28 mouse cellular contexts compared by ENCODE assay signal in the genomic region with DNA sequence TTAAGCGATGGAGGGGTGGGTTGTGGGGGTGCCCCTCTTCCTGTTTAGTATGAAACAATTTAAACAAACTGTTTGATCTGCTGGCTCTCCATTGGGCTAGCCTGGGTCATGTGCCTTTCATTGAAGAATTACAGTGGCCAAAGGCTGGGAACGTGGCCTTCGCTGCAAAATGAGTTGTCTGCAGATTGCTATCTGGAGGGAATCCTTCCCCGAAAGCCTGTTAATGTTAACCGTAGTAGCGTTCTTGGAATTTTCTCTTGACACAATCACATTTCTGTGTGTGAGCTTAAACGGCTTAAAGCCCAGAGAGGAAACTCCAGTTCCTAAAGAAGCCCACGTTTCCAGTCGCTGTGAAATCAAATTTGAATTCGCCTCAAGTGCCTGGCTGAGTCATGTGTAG. TPM values are rescaled to one million over a fixed set of nuclear protein-coding genes. Genes with fewer than 3 reads are reported as not detected.
DNase-seq lines count a peak whose midpoint lies in the region; ATAC-seq and TF ChIP-seq lines count a peak whose summit lies in the region.
"Had no signal": no experiment of that assay in that cellular context is flagged by ENCODE, and none has a peak within 500 bp of the region (broad histone marks: within the 10 kb centered on the region; RNA-seq: fewer than 3 reads in every experiment).

No protein-coding gene starts in this region.

- H3K4me1 ChIP-seq in heart, embryonic 10.5 days, result no peaks in the 10 kb centered on the region
- no peaks in the 10 kb centered on the region; a peak in 1 of 4 replicates for H3K4me1 ChIP-seq in ES-E14 (ENCODE audit: control insufficient read depth in 2 of 2, insufficient read depth in 2 of 2, low read length in 2 of 2, poor library complexity in 1 of 2)
- no peaks in the 10 kb centered on the region for H3K4me1 ChIP-seq in hindbrain, embryonic 16.5 days (ENCODE audit: control insufficient read depth, insufficient read depth, low read depth, low read length)
- H3K4me1 ChIP-seq: forebrain, embryonic 13.5 days; heart, embryonic 13.5 days; neural tube, embryonic 12.5 days had no signal

- WGBS in heart, embryonic 10.5 days, result 71% methylated on average over 10 of the region's 10 CpGs
- WGBS in hindbrain, embryonic 16.5 days, result 82% methylated on average over 10 of the region's 10 CpGs

- no peaks in the 10 kb centered on the region for H3K27me3 ChIP-seq in heart, embryonic 10.5 days (ENCODE audit: insufficient read depth, poor library complexity, severe bottlenecking)
- H3K27me3 ChIP-seq in hindbrain, embryonic 16.5 days (replicated peaks; ENCODE audit: control insufficient read depth, insufficient read depth, low read length), result no peaks in the 10 kb centered on the region
- H3K27me3 ChIP-seq: forebrain, embryonic 13.5 days; heart, embryonic 13.5 days; neural tube, embryonic 12.5 days had no signal

- DNase-seq in heart, adult 11 months, result peak; percentile 61
- DNase-seq in heart, embryonic 10.5 days (ENCODE audit: low spot score), result no peak
- no peak for DNase-seq in ES-E14 (ENCODE audit: low read depth, low spot score)
- DNase-seq in induced T-regulatory cell, adult 2 months (ENCODE audit: low read depth), result peak; percentile 38
- DNase-seq in thymus, postnatal 36 days, result peak; percentile 30 to 39
- no peak for DNase-seq in gastrocnemius, adult 8-10 months (ENCODE audit: low spot score in 2 of 2)
- no peak for DNase-seq in ovary, postnatal 10 days (ENCODE audit: low spot score)
- DNase-seq: adrenal gland, adult 2 months; adrenal gland, postnatal 36 days; cerebellum, adult 11 months; cerebellum, adult 9-10 months; cerebellum, postnatal 36 days; gastrocnemius, postnatal 36 days; heart, adult 2 months; heart, postnatal 10 days; kidney, postnatal 14 days; layer of hippocampus, adult 9-11 months; liver; lung, embryonic 14.5 days had no signal

- in situ Hi-C loops in ES-E14 (cut with MboI; ENCODE audit: low sequenced_read_pairs in 2 of 2, unreplicated experiment in 2 of 2), result no loop called here

- no peaks in the 10 kb centered on the region for H3K9me3 ChIP-seq in heart, embryonic 10.5 days
- no peaks in the 10 kb centered on the region for H3K9me3 ChIP-seq in ES-E14 (ENCODE audit: control insufficient read depth, insufficient read depth, low read depth, low read length)
- H3K9me3 ChIP-seq in hindbrain, embryonic 16.5 days (ENCODE audit: control insufficient read depth, low read length), result no peaks in the 10 kb centered on the region
- H3K9me3 ChIP-seq: forebrain, embryonic 13.5 days; heart, embryonic 13.5 days; neural tube, embryonic 12.5 days had no signal

- H3K4me2 ChIP-seq in hindbrain, embryonic 16.5 days (ENCODE audit: low read length), result no peak overlapping the region
- H3K4me2 ChIP-seq: forebrain, embryonic 13.5 days; heart, embryonic 13.5 days; hindbrain, embryonic 14.5 days; lung, embryonic 14.5 days; midbrain, embryonic 11.5 days; neural tube, embryonic 12.5 days had no signal

- no peak for ATAC-seq in hindbrain, embryonic 16.5 days
- ATAC-seq: forebrain, embryonic 13.5 days; intestine, embryonic 16.5 days had no signal

- H3K27ac ChIP-seq in heart, embryonic 10.5 days, result no peak overlapping the region
- no peak overlapping the region for H3K27ac ChIP-seq in ES-E14 (ENCODE audit: insufficient read depth, low read depth, low read length, poor library complexity, severe bottlenecking)
- no peak overlapping the region for H3K27ac ChIP-seq in hindbrain, embryonic 16.5 days (ENCODE audit: low read depth, low read length)
- H3K27ac ChIP-seq: forebrain, embryonic 13.5 days; heart, adult 2 months; heart, embryonic 13.5 days; hindbrain, embryonic 14.5 days; liver, embryonic 14.5 days; neural tube, embryonic 12.5 days had no signal

- H3K36me3 ChIP-seq in heart, embryonic 10.5 days, result no peaks in the 10 kb centered on the region
- H3K36me3 ChIP-seq in ES-E14 (ENCODE audit: control insufficient read depth, insufficient read depth, low read length, poor library complexity, severe bottlenecking), result no peaks in the 10 kb centered on the region
- H3K36me3 ChIP-seq in hindbrain, embryonic 16.5 days (ENCODE audit: control insufficient read depth, insufficient read depth, low read length), result no peaks in the 10 kb centered on the region
- H3K36me3 ChIP-seq: heart, embryonic 13.5 days; neural tube, embryonic 12.5 days had no signal

- peak overlapping the region; percentile 32; the same call in 1 of the 2 replicates for H3K9ac ChIP-seq in ES-E14 (ENCODE audit: insufficient read depth, low read depth, low read length, poor library complexity, severe bottlenecking)
- H3K9ac ChIP-seq in hindbrain, embryonic 16.5 days (ENCODE audit: low read depth, low read length), result no peak overlapping the region
- H3K9ac ChIP-seq: forebrain, embryonic 13.5 days; heart, embryonic 13.5 days; hindbrain, embryonic 14.5 days; liver, embryonic 14.5 days; lung, embryonic 14.5 days; neural tube, embryonic 12.5 days had no signal

- no peak overlapping the region for H3K4me3 ChIP-seq in heart, embryonic 10.5 days
- H3K4me3 ChIP-seq in ES-E14 (ENCODE audit: insufficient read depth in 1 of 2, low read depth in 1 of 2, low read length in 2 of 2, poor library complexity in 1 of 2, severe bottlenecking in 1 of 2), result no peak overlapping the region
- no peak overlapping the region for H3K4me3 ChIP-seq in hindbrain, embryonic 16.5 days (ENCODE audit: low read length)
- H3K4me3 ChIP-seq: forebrain, embryonic 13.5 days; heart, adult 2 months; heart, embryonic 13.5 days; myocyte; neural tube, embryonic 12.5 days had no signal

TF ChIP-seq in ES-E14, 5 proteins besides CTCF, POLR2A, EP300 and RAD21:
- TF ChIP-seq CHD2 (IDR thresholded peaks at IDR 0.05; ENCODE audit: low read depth, low read length), result no peak
- TF ChIP-seq MAFK (IDR thresholded peaks at IDR 0.05; ENCODE audit: insufficient read depth, low read depth, low read length), result no peak
- TF ChIP-seq ZNF384 (IDR thresholded peaks at IDR 0.05; ENCODE audit: low read depth, low read length), result no peak
- no peak for TF ChIP-seq HCFC1 (IDR thresholded peaks at IDR 0.05; ENCODE audit: borderline replicate concordance, insufficient read depth, low read length)
- no peak for TF ChIP-seq ZC3H11A (IDR thresholded peaks at IDR 0.05; ENCODE audit: borderline replicate concordance, low read depth, low read length)

RNA-seq across cellular contexts. Expression of a gene that starts 11.9 kb away (rescaled TPM):
- 405 and 415 TPM in 2 replicates for polyA plus RNA-seq in heart, embryonic 10.5 days (2016; fragmentation: Nextera tagmentation; extraction: Ambion mirVana)
- 285 and 344 TPM in 2 replicates for total RNA-seq in ES-E14 (2012; rRNA removed)
- 100 to 1,000 TPM; 504 to 612 (median 591) TPM for total RNA-seq in gastrocnemius, adult 8-10 months (2022)
- polyA plus RNA-seq in hindbrain, embryonic 16.5 days (2015; fragmentation: Nextera tagmentation; extraction: Ambion mirVana), result 495 and 497 TPM in 2 replicates

RNA-seq across cellular contexts. Expression of a gene that starts 16.9 kb away (rescaled TPM):
- polyA plus RNA-seq in heart, embryonic 10.5 days (2016; fragmentation: Nextera tagmentation; extraction: Ambion mirVana), result 33.6 and 35.3 TPM in 2 replicates
- total RNA-seq in ES-E14 (2012; rRNA removed), result 22.0 and 26.1 TPM in 2 replicates
- total RNA-seq in gastrocnemius, adult 8-10 months (2022), result 10 to 100 TPM; 19.5 to 28.2 (median 20.1) TPM
- 46.5 and 52.2 TPM in 2 replicates for polyA plus RNA-seq in hindbrain, embryonic 16.5 days (2015; fragmentation: Nextera tagmentation; extraction: Ambion mirVana)

RNA-seq across cellular contexts. Expression of a gene that starts 53.8 kb away (rescaled TPM):
- 16.6 and 21.3 TPM in 2 replicates for polyA plus RNA-seq in heart, embryonic 10.5 days (2016; fragmentation: Nextera tagmentation; extraction: Ambion mirVana)
- total RNA-seq in ES-E14 (2012; rRNA removed), result 12.7 and 16.1 TPM in 2 replicates
- total RNA-seq in gastrocnemius, adult 8-10 months (2022), result 1 to 10 TPM; 2.0 to 3.4 (median 3.1) TPM
- 68.1 and 69.3 TPM in 2 replicates for polyA plus RNA-seq in hindbrain, embryonic 16.5 days (2015; fragmentation: Nextera tagmentation; extraction: Ambion mirVana)

Comparison
In these comparisons a context has a peak if more than half of its experiments do, and no peak if none do; other contexts are left out.
1. DNase-seq: peak in heart, adult 11 months (single experiment), induced T-regulatory cell, adult 2 months (single experiment) and thymus, postnatal 36 days (2 of 2); none in heart, embryonic 10.5 days (single experiment), ES-E14 (single experiment), gastrocnemius, adult 8-10 months (0 of 2) and ovary, postnatal 10 days (single experiment).